Mouse (Mus musculus) limb, embryonic 12.5 days (tissue): Measurements from ENCODE around the gene Ube2t. TPM values are rescaled to one million over a fixed set of nuclear protein-coding genes. Genes with fewer than 3 reads are reported as not detected.

Experiments
- ATAC-seq: fragments of 200-750 bp; cut with Nextera tagmentation; 2 replicates; pipeline ENCODE4 v1.8.0; 2017; ENCODE audit warnings: low read depth, moderate TSS enrichment; ENCODE audit not compliant: insufficient number of reproducible peaks, insufficient read depth, low FRiP score, low TSS enrichment
- H3K27ac ChIP-seq: fragments of 300-500 bp; sonication (generic); 2 replicates; pipeline ENCODE4 v1.5.1; 2016; ENCODE audit warnings: mild to moderate bottlenecking, moderate library complexity
- H3K27me3 ChIP-seq: fragments of 300-500 bp; sonication (generic); 2 replicates; pipeline ENCODE4 v1.6.1; 2016; ENCODE audit warnings: mild to moderate bottlenecking, moderate library complexity
- H3K36me3 ChIP-seq: fragments of 300-500 bp; sonication (generic); 2 replicates; pipeline ENCODE4 v1.6.1; 2016; ENCODE audit warnings: mild to moderate bottlenecking, moderate library complexity
- H3K4me1 ChIP-seq: fragments of 300-500 bp; sonication (generic); replicated peaks from 2 replicates; pipeline ENCODE4 v1.6.1; 2016
- H3K4me2 ChIP-seq: fragments of 300-500 bp; sonication (generic); 2 replicates; pipeline ENCODE4 v1.6.1; 2016; ENCODE audit warnings: mild to moderate bottlenecking, moderate library complexity
- H3K4me3 ChIP-seq: fragments of 300-500 bp; sonication (generic); replicated peaks from 2 replicates; pipeline ENCODE4 v1.5.1; 2016; ENCODE audit warnings: mild to moderate bottlenecking
- H3K9ac ChIP-seq: fragments of 300-500 bp; sonication (generic); replicated peaks from 2 replicates; pipeline ENCODE4 v1.6.1; 2016; ENCODE audit warnings: mild to moderate bottlenecking, moderate library complexity
- H3K9me3 ChIP-seq: fragments of 300-500 bp; sonication (generic); 2 replicates; pipeline ENCODE4 v1.6.1; 2016; ENCODE audit warnings: mild to moderate bottlenecking, moderate library complexity
- WGBS: fragments of 180-500 bp; shearing (Covaris S2); methylation state at CpG from one replicate; pipeline ENCODE4 v1.1.7; 2016; 5-methylcytosine and 5-hydroxymethylcytosine counted together
- polyA plus RNA-seq: library from polyadenylated mRNA; unstranded; fragments of >200 nt; fragmentation: Nextera tagmentation; extraction: Ambion mirVana; gene quantifications from 2 replicates; pipeline ENCODE4 v1.2.1, GENCODE M21; 2016

The Ube2t gene
- polyA plus RNA-seq: 40.7 and 45.6 TPM in 2 replicates

GRCm38 (mm10) chr1:134962053-134962803 lies at the start of gene Ube2t:
TSS of gene Ube2t (plus strand) at chr1:134962565.
- peak within 1 kb of the TSS; percentile 57 for H3K9ac ChIP-seq
- 2% methylated on average over 50 of the region's 50 CpGs for WGBS
- H3K36me3 ChIP-seq: peaks cover 3% of the 10 kb centered on the region; the same call in 1 of the 2 replicates
- H3K4me2 ChIP-seq: peak within 1 kb of the TSS; percentile 69
- peaks cover 11% of the 10 kb centered on the region for H3K4me1 ChIP-seq
- H3K27ac ChIP-seq: peak within 1 kb of the TSS; percentile 45; the same call in 1 of the 2 replicates
- peak; percentile 99 for ATAC-seq
- H3K4me3 ChIP-seq: peak within 1 kb of the TSS; percentile 68
- H3K9me3 ChIP-seq: no peaks in the 10 kb centered on the region
- no peaks in the 10 kb centered on the region for H3K27me3 ChIP-seq

GRCm38 (mm10) chr1:134913535-134913934 lies 48.8 kb upstream of the Ube2t start:
- Histone ChIP-seq H3K36me3 (no peaks in the 10 kb centered on the region), H3K4me3 (no peak overlapping the region), H3K27ac (no peak overlapping the region), H3K27me3 (no peaks in the 10 kb centered on the region), H3K9ac (no peak overlapping the region), H3K9me3 (no peaks in the 10 kb centered on the region), H3K4me1 (no peaks in the 10 kb centered on the region), H3K4me2 (no peak overlapping the region)
- 82% methylated on average over 4 of the region's 4 CpGs for WGBS
- no peak for ATAC-seq

GRCm38 (mm10) chr1:134915421-134915820 lies 46.9 kb upstream of the Ube2t start:
- Histone ChIP-seq H3K36me3 (no peaks in the 10 kb centered on the region), H3K27ac (no peak overlapping the region), H3K4me2 (no peak overlapping the region), H3K27me3 (no peaks in the 10 kb centered on the region), H3K4me1 (no peaks in the 10 kb centered on the region), H3K4me3 (no peak overlapping the region), H3K9ac (no peak overlapping the region), H3K9me3 (no peaks in the 10 kb centered on the region)
- no peak for ATAC-seq
- WGBS: 74% methylated on average over 4 of the region's 4 CpGs

GRCm38 (mm10) chr1:134919010-134919409 lies 43.4 kb upstream of the Ube2t start:
- Histone ChIP-seq H3K27ac (no peak overlapping the region), H3K4me1 (no peaks in the 10 kb centered on the region), H3K4me2 (no peak overlapping the region), H3K4me3 (no peak overlapping the region), H3K9ac (no peak overlapping the region), H3K9me3 (no peaks in the 10 kb centered on the region), H3K36me3 (no peaks in the 10 kb centered on the region), H3K27me3 (no peaks in the 10 kb centered on the region)
- ATAC-seq: no peak
- 86% methylated on average over 6 of the region's 6 CpGs for WGBS

GRCm38 (mm10) chr1:134932431-134932830 lies 29.9 kb upstream of the Ube2t start:
- H3K4me2 ChIP-seq: no peak overlapping the region
- no peaks in the 10 kb centered on the region for H3K27me3 ChIP-seq
- H3K4me1 ChIP-seq: peaks cover 6% of the 10 kb centered on the region; the same call in 1 of the 2 replicates
- H3K36me3 ChIP-seq: no peaks in the 10 kb centered on the region
- H3K4me3 ChIP-seq: no peak overlapping the region
- no peaks in the 10 kb centered on the region for H3K9me3 ChIP-seq
- H3K9ac ChIP-seq: no peak overlapping the region
- H3K27ac ChIP-seq: no peak overlapping the region
- 44% methylated on average over 7 of the region's 7 CpGs for WGBS
- no peak for ATAC-seq

GRCm38 (mm10) chr1:134936335-134936734 lies 26.0 kb upstream of the Ube2t start:
- H3K9me3 ChIP-seq: no peaks in the 10 kb centered on the region
- H3K9ac ChIP-seq: no peak overlapping the region
- H3K36me3 ChIP-seq: no peaks in the 10 kb centered on the region
- peaks cover 6% of the 10 kb centered on the region; the same call in 1 of the 2 replicates for H3K4me1 ChIP-seq
- no peaks in the 10 kb centered on the region for H3K27me3 ChIP-seq
- no peak overlapping the region for H3K4me2 ChIP-seq
- no peak for ATAC-seq
- WGBS: 88% methylated on average over 6 of the region's 6 CpGs
- no peak overlapping the region for H3K27ac ChIP-seq
- H3K4me3 ChIP-seq: no peak overlapping the region

- Histone ChIP-seq H3K9ac (no peak overlapping the region), H3K4me3 (no peak overlapping the region), H3K36me3 (no peaks in the 10 kb centered on the region), H3K27ac (no peak overlapping the region), H3K27me3 (no peaks in the 10 kb centered on the region), H3K4me1 (no peaks in the 10 kb centered on the region), H3K9me3 (no peaks in the 10 kb centered on the region), H3K4me2 (no peak overlapping the region)
- no peak for ATAC-seq
- WGBS: 89% methylated on average over 1 of the region's 1 CpGs
Measured at GRCm38 (mm10) chr1:134938233-134938632, 24.1 kb upstream of the Ube2t start.

GRCm38 (mm10) chr1:134940863-134941262 lies 21.5 kb upstream of the Ube2t start:
- H3K4me2 ChIP-seq: no peak overlapping the region
- H3K27ac ChIP-seq: no peak overlapping the region
- no peak overlapping the region for H3K9ac ChIP-seq
- no peaks in the 10 kb centered on the region for H3K9me3 ChIP-seq
- no peak for ATAC-seq
- H3K27me3 ChIP-seq: no peaks in the 10 kb centered on the region
- H3K4me3 ChIP-seq: no peak overlapping the region
- WGBS: 36% methylated on average over 4 of the region's 4 CpGs
- no peaks in the 10 kb centered on the region for H3K36me3 ChIP-seq
- no peaks in the 10 kb centered on the region for H3K4me1 ChIP-seq

GRCm38 (mm10) chr1:134942898-134943297 lies 19.5 kb upstream of the Ube2t start:
- H3K4me3 ChIP-seq: no peak overlapping the region
- WGBS: 93% methylated on average over 2 of the region's 2 CpGs
- H3K4me1 ChIP-seq: no peaks in the 10 kb centered on the region
- no peak overlapping the region for H3K27ac ChIP-seq
- H3K27me3 ChIP-seq: no peaks in the 10 kb centered on the region
- no peak for ATAC-seq
- no peak overlapping the region for H3K9ac ChIP-seq
- no peaks in the 10 kb centered on the region for H3K9me3 ChIP-seq
- H3K36me3 ChIP-seq: no peaks in the 10 kb centered on the region; the same call in 1 of the 2 replicates
- H3K4me2 ChIP-seq: no peak overlapping the region

GRCm38 (mm10) chr1:134947590-134947989 lies 14.8 kb upstream of the Ube2t start:
- WGBS: 78% methylated on average over 7 of the region's 7 CpGs
- H3K9ac ChIP-seq: no peak overlapping the region
- ATAC-seq: no peak
- no peaks in the 10 kb centered on the region for H3K27me3 ChIP-seq
- H3K4me3 ChIP-seq: no peak overlapping the region
- no peaks in the 10 kb centered on the region for H3K4me1 ChIP-seq
- no peak overlapping the region for H3K27ac ChIP-seq
- no peaks in the 10 kb centered on the region for H3K9me3 ChIP-seq
- H3K4me2 ChIP-seq: no peak overlapping the region
- H3K36me3 ChIP-seq: no peaks in the 10 kb centered on the region; the same call in 1 of the 2 replicates

- Histone ChIP-seq H3K36me3 (no peaks in the 10 kb centered on the region; the same call in 1 of the 2 replicates), H3K4me2 (no peak overlapping the region), H3K27me3 (no peaks in the 10 kb centered on the region), H3K4me1 (no peaks in the 10 kb centered on the region), H3K9ac (no peak overlapping the region), H3K4me3 (no peak overlapping the region), H3K9me3 (no peaks in the 10 kb centered on the region), H3K27ac (no peak overlapping the region)
- WGBS: 89% methylated on average over 3 of the region's 3 CpGs
- no peak for ATAC-seq
Measured at GRCm38 (mm10) chr1:134949946-134950345, 12.4 kb upstream of the Ube2t start.
